Mouse (Mus musculus) brown adipose tissue, adult 24 weeks (tissue): ENCODE data around the gene Lcat. TPM values are rescaled to one million over a fixed set of nuclear protein-coding genes. Genes with fewer than 3 reads are reported as not detected.

Source experiments
- H3K27ac ChIP-seq: fragments of 200-500 bp; replicated peaks from 2 replicates; pipeline ENCODE4 v1.5.1; 2012; ENCODE audit warnings: low read depth, mild to moderate bottlenecking, low read length
- H3K4me1 ChIP-seq: fragments of 200-500 bp; 2 replicates; pipeline ENCODE4 v1.6.1; 2012; ENCODE audit warnings: low read length, mixed read lengths; ENCODE audit not compliant: control insufficient read depth, insufficient read depth, insufficient read length
- H3K4me3 ChIP-seq: fragments of 200-500 bp; 2 replicates; pipeline ENCODE4 v1.5.1; 2012; ENCODE audit warnings: low read depth, mild to moderate bottlenecking, low read length, moderate library complexity; ENCODE audit not compliant: insufficient read depth
- polyA plus RNA-seq: library from polyadenylated mRNA; stranded (reverse); fragments of >200 nt; gene quantifications from 2 replicates; pipeline ENCODE4 v1.2.4, GENCODE M21; 2012; ENCODE audit not compliant: missing spikeins, insufficient read depth, insufficient read length

The Lcat gene
- polyA plus RNA-seq, 1 experiment: not detected

- H3K27ac ChIP-seq: no peak overlapping the region
Observed at GRCm38 (mm10) chr8:105935105-105935504, 8.1 kb downstream of the Lcat start.

GRCm38 (mm10) chr8:105933762-105934161, 9.4 kb downstream of the Lcat start, which contains the start of gene Ctrl:
TSS of gene Ctrl (minus strand) at chr8:105933862.
- Histone ChIP-seq H3K27ac (no peak within 1 kb of the TSS), H3K4me1 (no peaks in the 10 kb centered on the region; the same call in 1 of the 2 replicates), H3K4me3 (no peak within 1 kb of the TSS)

More at GRCm38 (mm10) chr8:105935105-105935504, 8.1 kb downstream of the Lcat start:
- Histone ChIP-seq H3K4me1 (no peaks in the 10 kb centered on the region; the same call in 1 of the 2 replicates), H3K4me3 (no peak overlapping the region)

DNA sequence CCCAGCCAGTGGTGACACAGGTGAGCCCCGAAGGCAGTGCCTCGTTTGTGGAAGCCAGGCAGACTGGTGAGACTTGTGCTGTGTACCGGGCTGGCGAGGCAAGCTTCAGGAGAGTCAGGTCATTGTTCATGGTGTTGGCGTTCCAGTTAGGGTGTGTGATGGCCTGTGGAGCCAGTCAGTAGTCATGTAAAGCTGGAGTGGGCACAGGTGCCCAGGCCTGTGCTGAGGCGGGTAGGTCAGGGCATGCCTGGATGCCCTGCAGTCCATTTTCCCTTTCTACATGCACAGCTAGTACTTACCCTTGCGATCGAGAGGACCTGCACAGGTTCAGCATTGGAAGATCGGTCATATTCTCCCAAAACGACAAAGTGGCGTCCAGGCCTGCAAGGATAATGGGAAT, 10.7 kb downstream of the Lcat start:
- Histone ChIP-seq H3K4me3 (no peak overlapping the region), H3K27ac (no peak overlapping the region), H3K4me1 (no peaks in the 10 kb centered on the region; the same call in 1 of the 2 replicates)

GRCm38 (mm10) chr8:105931271-105931670, 11.9 kb downstream of the Lcat start:
- H3K4me3 ChIP-seq: no peak overlapping the region
- H3K27ac ChIP-seq: no peak overlapping the region
- H3K4me1 ChIP-seq: no peaks in the 10 kb centered on the region

DNA sequence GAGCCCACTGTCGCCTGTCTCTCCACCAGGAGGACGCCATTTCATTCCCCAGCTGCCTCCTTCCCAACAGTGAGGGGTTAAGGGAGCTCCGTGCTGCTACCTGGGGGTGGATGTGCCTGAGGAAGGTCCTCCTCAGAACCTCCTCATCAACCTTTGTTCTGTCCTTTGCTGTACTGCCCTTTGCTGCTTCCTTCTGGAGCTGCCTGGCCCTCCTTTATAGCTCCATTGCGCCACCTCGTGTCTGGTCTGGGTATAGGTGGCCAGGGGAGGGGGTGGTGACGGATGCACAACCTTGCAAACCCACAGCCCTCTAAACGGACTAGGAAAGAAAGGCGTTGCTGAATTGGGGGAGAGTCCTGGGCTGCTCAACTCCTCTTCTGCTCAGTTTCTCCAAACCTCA, 12.6 kb downstream of the Lcat start:
- Histone ChIP-seq H3K4me1 (no peaks in the 10 kb centered on the region), H3K4me3 (no peak overlapping the region), H3K27ac (no peak overlapping the region)

- Histone ChIP-seq H3K4me3 (no peak overlapping the region), H3K27ac (no peak overlapping the region), H3K4me1 (no peaks in the 10 kb centered on the region)
Observed at GRCm38 (mm10) chr8:105925123-105925522, 18.1 kb downstream of the Lcat start.

DNA sequence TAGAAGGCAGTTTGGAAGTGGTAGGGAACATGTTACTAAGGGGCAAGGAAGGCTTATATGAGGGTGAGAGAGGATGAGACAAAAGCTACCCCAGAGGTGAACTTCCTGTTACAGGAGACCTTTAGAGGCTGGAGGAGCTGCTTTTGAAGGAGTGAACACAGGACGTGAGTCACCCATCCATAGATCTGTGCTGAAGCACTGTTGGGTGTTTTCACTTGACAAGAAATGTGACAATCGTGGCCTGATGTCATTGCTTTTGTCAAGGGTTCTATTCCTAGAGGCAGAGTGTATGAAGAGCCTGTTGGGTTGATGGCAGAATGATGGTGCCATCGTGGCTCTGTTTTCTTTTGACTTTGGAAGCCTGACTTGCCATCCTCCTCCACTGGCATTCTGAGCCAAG, 23.8 kb downstream of the Lcat start:
- Histone ChIP-seq H3K4me1 (no peaks in the 10 kb centered on the region), H3K27ac (no peak overlapping the region), H3K4me3 (no peak overlapping the region)

DNA sequence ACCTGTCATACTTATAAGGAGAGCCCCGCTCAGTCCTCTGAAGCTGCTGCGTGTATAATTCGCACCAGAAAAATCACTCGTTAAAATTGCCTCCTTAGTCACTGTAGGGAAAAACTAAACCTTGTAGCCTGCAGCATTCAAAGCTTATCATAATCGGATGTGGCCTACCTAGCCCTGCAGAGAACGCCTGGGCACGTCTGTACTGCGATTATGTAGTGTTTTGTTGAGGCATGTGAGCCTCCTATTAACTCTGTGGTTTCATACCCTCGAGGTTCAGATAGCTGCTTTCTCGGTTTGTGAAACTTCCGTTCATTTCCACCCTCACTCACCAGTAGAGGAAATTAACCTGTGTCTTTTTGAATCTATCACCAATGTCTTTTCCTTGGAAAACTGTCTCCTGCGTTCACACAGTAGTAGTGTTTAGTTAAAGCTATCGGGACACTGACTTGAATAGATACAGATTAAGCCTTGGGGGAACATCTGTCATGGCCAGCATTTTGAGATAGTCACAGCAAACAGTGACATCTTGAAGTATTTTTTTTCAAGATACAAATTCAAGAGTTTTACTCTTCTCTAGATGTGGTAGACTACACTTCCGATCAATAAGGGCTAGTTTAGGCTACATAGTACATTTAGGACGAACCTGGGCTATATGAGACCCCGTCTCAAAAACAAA, 42.1 kb downstream of the Lcat start:
- H3K27ac ChIP-seq: peak overlapping the region; percentile 78
- H3K4me1 ChIP-seq: 0 out of 2 replicates have a peak, but pooled peaks cover 2% of the 10 kb centered on the region
- H3K4me3 ChIP-seq: peak overlapping the region; percentile 88

DNA sequence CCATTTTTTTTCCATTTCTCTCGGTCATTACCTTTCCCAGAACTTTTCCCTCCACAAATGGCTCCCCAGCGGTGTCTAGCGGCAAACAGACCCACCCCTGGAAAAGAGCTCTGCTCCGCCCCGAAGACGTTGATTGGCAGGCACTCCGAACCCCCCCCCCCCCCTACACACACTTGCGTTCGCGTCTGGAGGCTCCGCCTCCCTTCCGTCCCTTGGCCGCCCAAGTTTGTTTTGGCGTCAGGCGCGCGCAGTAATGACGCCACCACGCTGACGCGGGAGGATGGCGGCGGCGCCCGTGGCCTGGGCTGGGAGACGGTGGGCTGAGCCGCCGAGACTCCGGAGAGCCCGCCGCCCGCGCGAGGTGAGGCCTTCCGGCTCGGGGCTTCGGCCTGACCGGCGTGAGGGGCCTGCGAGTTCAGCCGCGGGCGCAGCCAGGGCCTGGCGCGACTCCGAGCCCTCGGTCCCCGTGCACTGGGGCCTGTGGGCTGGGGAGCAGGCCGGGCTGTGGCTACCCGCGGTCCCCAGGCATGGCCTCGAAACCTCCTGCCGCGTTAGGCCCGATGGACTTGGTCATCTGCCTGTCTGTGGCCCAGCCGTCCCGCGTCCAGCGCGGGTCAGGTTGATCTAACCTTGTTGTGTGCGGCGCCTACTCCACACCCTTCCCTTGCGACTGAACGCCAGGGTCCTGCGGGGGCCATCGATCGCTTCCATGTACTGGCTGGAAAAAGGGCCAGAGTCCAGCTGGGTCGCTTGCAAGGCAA, 42.8 kb downstream of the Lcat start, which contains the start of gene Pskh1:
Gene Pskh1 (plus strand): TSS at position 262 of the 761 bp plus-strand sequence.
- peak within 1 kb of the TSS; percentile 78 for H3K27ac ChIP-seq
- H3K4me1 ChIP-seq: 0 out of 2 replicates have a peak, but pooled peaks cover 2% of the 10 kb centered on the region
- peak within 1 kb of the TSS; percentile 88 for H3K4me3 ChIP-seq

- Histone ChIP-seq H3K4me1 (0 out of 2 replicates have a peak, but pooled peaks cover 2% of the 10 kb centered on the region), H3K4me3 (no peak overlapping the region), H3K27ac (no peak overlapping the region)
Observed at GRCm38 (mm10) chr8:105897801-105898480, 45.2 kb downstream of the Lcat start.

- Histone ChIP-seq H3K27ac (no peak within 1 kb of the TSS), H3K4me3 (no peak within 1 kb of the TSS), H3K4me1 (no peaks in the 10 kb centered on the region)
Observed at GRCm38 (mm10) chr8:105893339-105893738, 49.8 kb downstream of the Lcat start, which contains the start of gene Nrn1l. TSS of gene Nrn1l (plus strand) at chr8:105893567.

DNA sequence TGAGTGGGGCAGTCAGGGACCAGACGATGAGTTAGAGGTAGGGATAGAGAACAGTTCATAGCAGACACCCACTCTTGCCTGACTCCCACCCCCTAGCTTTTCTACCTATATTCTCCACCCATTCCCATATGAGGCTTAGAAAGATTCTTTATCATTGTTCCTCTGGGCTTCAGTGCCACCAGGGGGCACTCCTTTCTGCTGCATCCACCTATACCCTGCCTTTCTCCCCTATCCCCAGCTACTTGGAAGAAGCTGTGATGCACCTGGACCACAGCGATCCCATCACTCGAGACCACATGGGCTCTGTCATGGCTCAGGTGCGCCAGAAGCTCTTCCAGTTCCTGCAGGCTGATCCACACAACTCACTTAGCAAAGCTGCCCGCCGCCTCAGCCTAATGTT, 50.8 kb downstream of the Lcat start:
- no peak overlapping the region for H3K4me3 ChIP-seq
- H3K4me1 ChIP-seq: no peaks in the 10 kb centered on the region
- H3K27ac ChIP-seq: no peak overlapping the region

GRCm38 (mm10) chr8:105890870-105891269, 52.3 kb downstream of the Lcat start:
- no peaks in the 10 kb centered on the region for H3K4me1 ChIP-seq
- no peak overlapping the region for H3K27ac ChIP-seq
- no peak overlapping the region for H3K4me3 ChIP-seq

DNA sequence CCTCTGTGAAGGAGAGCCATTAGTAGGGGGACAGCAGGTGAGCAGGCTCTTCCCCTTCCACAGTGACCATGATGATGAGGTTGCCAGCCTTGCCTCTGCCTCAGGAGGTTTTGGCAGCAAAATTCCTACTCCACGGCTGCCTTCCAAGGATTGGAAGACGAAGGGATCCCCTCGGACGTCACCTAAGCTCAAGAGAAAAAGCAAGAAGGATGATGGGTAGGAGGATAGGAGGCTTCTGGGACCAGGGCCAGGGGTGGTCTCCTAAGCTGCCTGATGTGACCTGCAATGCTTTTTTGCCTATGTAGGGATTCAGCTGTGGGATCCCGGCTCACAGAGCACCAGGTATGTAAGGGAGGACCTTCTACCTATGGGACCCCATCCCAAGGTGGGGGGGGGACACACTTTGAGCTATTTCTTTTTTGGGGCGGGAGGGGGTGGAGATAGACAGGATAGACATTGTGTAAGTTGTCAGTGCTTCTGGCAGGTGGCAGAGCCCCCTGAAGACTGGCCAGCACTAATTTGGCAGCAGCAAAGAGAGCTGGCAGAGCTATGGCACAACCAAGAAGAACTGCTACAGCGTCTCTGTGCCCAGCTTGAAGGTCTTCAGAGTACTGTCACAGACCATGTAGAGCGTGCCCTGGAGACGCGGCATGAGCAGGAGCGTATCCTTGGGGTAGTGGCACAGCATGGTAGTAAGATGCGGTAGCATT, 53.3 kb downstream of the Lcat start:
- Histone ChIP-seq H3K4me1 (no peaks in the 10 kb centered on the region), H3K4me3 (no peak overlapping the region), H3K27ac (no peak overlapping the region)
